Mouse (Mus musculus) intestine, embryonic 15.5 days (tissue): ENCODE data around the gene Fam161b. TPM values are rescaled to one million over a fixed set of nuclear protein-coding genes. Genes with fewer than 3 reads are reported as not detected.

ENCODE experiments used
- ATAC-seq: fragments of 200-750 bp; cut with Nextera tagmentation; 2 replicates; pipeline ENCODE4 v1.8.0; 2017; ENCODE audit warnings: moderate TSS enrichment, moderate library complexity
- H3K27ac ChIP-seq: fragments of 300-500 bp; sonication (generic); 2 replicates; pipeline ENCODE4 v1.5.1; 2015; ENCODE audit warnings: mild to moderate bottlenecking, inconsistent platforms
- H3K27me3 ChIP-seq: fragments of 300-500 bp; sonication (generic); replicated peaks from 2 replicates; pipeline ENCODE4 v1.6.1; 2015; ENCODE audit warnings: inconsistent platforms
- H3K36me3 ChIP-seq: fragments of 300-500 bp; sonication (generic); 2 replicates; pipeline ENCODE4 v1.6.1; 2015; ENCODE audit warnings: inconsistent platforms
- H3K4me1 ChIP-seq: fragments of 300-500 bp; sonication (generic); replicated peaks from 2 replicates; pipeline ENCODE4 v1.6.1; 2015; ENCODE audit warnings: inconsistent platforms
- H3K4me2 ChIP-seq: fragments of 300-500 bp; sonication (generic); replicated peaks from 2 replicates; pipeline ENCODE4 v1.6.1; 2015; ENCODE audit warnings: mild to moderate bottlenecking, inconsistent platforms
- H3K4me3 ChIP-seq: fragments of 300-500 bp; sonication (generic); replicated peaks from 2 replicates; pipeline ENCODE4 v1.5.1; 2015; ENCODE audit warnings: inconsistent platforms
- H3K9ac ChIP-seq: fragments of 300-500 bp; sonication (generic); 2 replicates; pipeline ENCODE4 v1.6.1; 2015; ENCODE audit warnings: inconsistent platforms
- H3K9me3 ChIP-seq: fragments of 300-500 bp; sonication (generic); 2 replicates; pipeline ENCODE4 v1.6.1; 2016; ENCODE audit warnings: inconsistent platforms
- WGBS: fragments of 180-500 bp; shearing (Covaris S2); methylation state at CpG from one replicate; pipeline ENCODE4 v1.1.7; 2015; 5-methylcytosine and 5-hydroxymethylcytosine counted together
- polyA plus RNA-seq: library from polyadenylated mRNA; unstranded; fragments of >200 nt; fragmentation: Nextera tagmentation; extraction: Ambion mirVana; gene quantifications from 2 replicates; pipeline ENCODE4 v1.2.1, GENCODE M21; 2015

Gene Fam161b
- polyA plus RNA-seq, 1 experiment from 2014 or later: 2.6 TPM

DNA sequence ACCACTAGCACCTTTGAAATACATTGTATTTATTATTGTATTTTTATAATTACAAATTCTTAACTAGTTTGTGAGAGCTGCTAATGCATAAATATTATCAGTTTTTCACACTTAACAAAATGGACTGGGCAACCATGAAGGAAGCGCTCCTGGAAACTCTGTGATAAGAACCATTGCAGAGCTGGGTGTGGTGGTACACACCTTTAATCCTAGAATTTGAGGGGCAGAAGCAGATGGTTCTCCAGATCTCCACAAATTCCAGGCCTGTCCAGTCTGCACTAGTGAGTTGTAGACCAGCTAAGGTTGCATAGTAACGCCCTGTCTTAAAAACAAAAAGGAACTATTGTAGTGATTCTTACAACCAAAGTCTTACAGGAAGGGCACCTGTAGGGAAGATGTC is 62.4 kb downstream of the Fam161b start:
- no peak for ATAC-seq
- WGBS: 95% methylated on average over 2 of the region's 2 CpGs
- H3K4me2 ChIP-seq: no peak overlapping the region
- H3K9me3 ChIP-seq: no peaks in the 10 kb centered on the region
- no peaks in the 10 kb centered on the region for H3K27me3 ChIP-seq
- no peak overlapping the region for H3K9ac ChIP-seq
- no peak overlapping the region for H3K27ac ChIP-seq
- H3K36me3 ChIP-seq: 0 out of 2 replicates have a peak, but pooled peaks cover 6% of the 10 kb centered on the region
- H3K4me1 ChIP-seq: no peaks in the 10 kb centered on the region
- no peak overlapping the region for H3K4me3 ChIP-seq

- no peak for ATAC-seq
- Histone ChIP-seq H3K27me3 (no peaks in the 10 kb centered on the region), H3K4me2 (no peak overlapping the region), H3K9me3 (no peaks in the 10 kb centered on the region), H3K27ac (no peak overlapping the region), H3K4me3 (no peak overlapping the region), H3K36me3 (peaks cover 6% of the 10 kb centered on the region; the same call in 1 of the 2 replicates), H3K9ac (no peak overlapping the region), H3K4me1 (no peaks in the 10 kb centered on the region)
- 94% methylated on average over 6 of the region's 6 CpGs for WGBS
Measured at GRCm38 (mm10) chr12:84297851-84298250, 63.8 kb downstream of the Fam161b start.

Other genes starting within 250 kb of the Fam161b start
- gene Dnal1, start 247.5 kb downstream of the Fam161b start, polyA plus RNA-seq: 3.9 TPM in 2 replicates
- 0.59 and 0.63 TPM in 2 replicates for gene Pnma1, start 213.3 kb downstream of the Fam161b start, polyA plus RNA-seq
- 7.2 and 7.7 TPM in 2 replicates for gene Elmsan1, start 143.0 kb downstream of the Fam161b start, polyA plus RNA-seq
- 41.7 and 45.2 TPM in 2 replicates for gene Ptgr2, start 76.6 kb downstream of the Fam161b start, polyA plus RNA-seq
- gene Zfp410, start 45.0 kb downstream of the Fam161b start, polyA plus RNA-seq: 54.7 and 61.6 TPM in 2 replicates
- gene Coq6, start 176 bp downstream of the Fam161b start, polyA plus RNA-seq: 47.5 and 53.8 TPM in 2 replicates
- gene Entpd5, start 47.2 kb upstream of the Fam161b start, polyA plus RNA-seq: 37.1 and 39.5 TPM in 2 replicates
- 0.52 and 0.80 TPM in 2 replicates for gene Bbof1, start 47.2 kb upstream of the Fam161b start, polyA plus RNA-seq
- gene Rnf113a2, start 55.4 kb upstream of the Fam161b start, polyA plus RNA-seq: 21.6 and 23.6 TPM in 2 replicates
- 29.0 and 31.8 TPM in 2 replicates for gene Aldh6a1, start 89.2 kb upstream of the Fam161b start, polyA plus RNA-seq
- gene Lin52, start 89.6 kb upstream of the Fam161b start, polyA plus RNA-seq: 15.2 and 16.9 TPM in 2 replicates
- not detected in 2 replicates for gene Vsx2, start 207.9 kb upstream of the Fam161b start, polyA plus RNA-seq